Mouse (Mus musculus) G1E (cell line): ENCODE measurements at regions not wholly inside any gene's neighbourhood (a gene's known extent, or its start where the extent isn't known, plus 50 kb on each side); places are given as distances from the start of the nearest gene placed in this dataset.

Source experiments
- CTCF ChIP-seq: IDR thresholded peaks from 2 replicates; pipeline ENCODE4 v1.5.1; 2012; ENCODE audit warnings: low read depth, low read length, inconsistent platforms, mixed read lengths
- GATA1 ChIP-seq: IDR thresholded peaks from 2 replicates; pipeline ENCODE4 v1.6.1; 2012; ENCODE audit warnings: borderline replicate concordance, low read length, inconsistent platforms, mixed read lengths
- TAL1 ChIP-seq: conservative IDR thresholded peaks from 2 replicates; pipeline ENCODE4 v1.6.1; 2012; ENCODE audit warnings: low read depth, low read length, inconsistent platforms, mixed read lengths

GRCm38 (mm10) chr15:52558682-52559081 is 1326.0 kb upstream of the Gm7489 start:
- TF ChIP-seq TAL1 (no peak), CTCF (no peak), GATA1 (no peak)
